Mouse (Mus musculus) MEL (cell line): Measurements from ENCODE around the gene Gm5269. TPM values are rescaled to one million over a fixed set of nuclear protein-coding genes. Genes with fewer than 3 reads are reported as not detected.
A peak's percentile ranks its signal among the peaks of the same experiment; 100 is the strongest.

Source experiments
- DNase-seq: peaks from one replicate; pipeline ENCODE4 v3.0.0; 2011; ENCODE audit warnings: low read depth, low spot score
- H3K27ac ChIP-seq: 2 replicates; pipeline ENCODE4 v1.5.1; 2012; ENCODE audit warnings: low read depth, mild to moderate bottlenecking, control low read depth, low read length, moderate library complexity; ENCODE audit not compliant: control insufficient read depth
- H3K27me3 ChIP-seq, 2 experiments: fragments of 150-350 bp in 1 of 2; sonication (generic) in 1 of 2; 2 replicates each; pipeline ENCODE4 v1.6.1; 2012; ENCODE audit warnings: low read length in 2 of 2, mild to moderate bottlenecking in 2 of 2, improper control_type of control experiment in 1 of 2, moderate library complexity in 1 of 2; ENCODE audit not compliant: insufficient read depth in 2 of 2, control insufficient read depth in 1 of 2
- H3K36me3 ChIP-seq, 2 experiments: 2 replicates each; pipeline ENCODE4 v1.6.1; 2012 to 2014; ENCODE audit warnings: low read length in 2 of 2, improper control_type of control experiment in 1 of 2, inconsistent platforms in 1 of 2, mild to moderate bottlenecking in 1 of 2; ENCODE audit not compliant: insufficient read depth in 2 of 2, control insufficient read depth in 1 of 2
- H3K4me1 ChIP-seq, 2 experiments: fragments of 150-350 bp in 1 of 2; sonication (generic) in 1 of 2; 2 replicates each; pipeline ENCODE4 v1.6.1; 2012; ENCODE audit warnings: low read length in 2 of 2, improper control_type of control experiment in 1 of 2, mild to moderate bottlenecking in 1 of 2; ENCODE audit not compliant: insufficient read depth in 2 of 2, control insufficient read depth in 1 of 2
- H3K4me3 ChIP-seq, 2 experiments: fragments of 150-350 bp in 1 of 2; sonication (generic) in 1 of 2; 2 replicates each; pipeline ENCODE4 v1.5.1; 2012; ENCODE audit warnings: low read depth in 2 of 2, low read length in 2 of 2, mild to moderate bottlenecking in 2 of 2, moderate library complexity in 2 of 2, control low read depth in 1 of 2, improper control_type of control experiment in 1 of 2; ENCODE audit not compliant: control insufficient read depth in 1 of 2, insufficient read depth in 1 of 2
- H3K79me2 ChIP-seq: 2 replicates; pipeline ENCODE4 v1.6.1; 2012; ENCODE audit warnings: mild to moderate bottlenecking, low read length, moderate library complexity; ENCODE audit not compliant: control insufficient read depth, poor library complexity, insufficient read depth
- H3K9ac ChIP-seq: 2 replicates; pipeline ENCODE4 v1.6.1; 2012; ENCODE audit warnings: low read depth, mild to moderate bottlenecking, control low read depth, low read length, moderate library complexity; ENCODE audit not compliant: control insufficient read depth, poor library complexity, severe bottlenecking
- H3K9me3 ChIP-seq: fragments of 150-350 bp; sonication (generic); replicated peaks from 2 replicates; pipeline ENCODE4 v1.6.1; 2012; ENCODE audit warnings: mild to moderate bottlenecking, low read length, improper control_type of control experiment, moderate library complexity; ENCODE audit not compliant: insufficient read depth
- CTCF ChIP-seq, 3 experiments: IDR thresholded peaks in 2 of 3; conservative IDR thresholded peaks in 1 of 3; 2 replicates each; pipeline ENCODE4 v1.5.1; 2011 to 2012; ENCODE audit warnings: low read length in 3 of 3, low read depth in 2 of 3, mild to moderate bottlenecking in 2 of 3, improper control_type of control experiment in 1 of 3, inconsistent platforms in 1 of 3, mixed read lengths in 1 of 3, moderate library complexity in 1 of 3; ENCODE audit not compliant: control insufficient read depth in 1 of 3, insufficient read depth in 1 of 3, poor library complexity in 1 of 3, severe bottlenecking in 1 of 3
- ELF1 ChIP-seq: IDR thresholded peaks from 2 replicates; pipeline ENCODE4 v1.6.1; 2014; ENCODE audit warnings: low read depth, mild to moderate bottlenecking, inconsistent platforms, low read length, improper control_type of control experiment, moderate library complexity
- EP300 ChIP-seq, 2 experiments: IDR thresholded peaks; 2 replicates each; pipeline ENCODE4 v1.6.1; 2011; ENCODE audit warnings: improper control_type of control experiment in 2 of 2, low read length in 2 of 2, low read depth in 1 of 2, mild to moderate bottlenecking in 1 of 2
- MAZ ChIP-seq: IDR thresholded peaks from 2 replicates; pipeline ENCODE4 v1.6.1; 2012; ENCODE audit warnings: low read depth, mild to moderate bottlenecking, inconsistent platforms, low read length, improper control_type of control experiment
- MXI1 ChIP-seq: IDR thresholded peaks from 2 replicates; pipeline ENCODE4 v1.6.1; 2011; ENCODE audit warnings: mild to moderate bottlenecking, low read depth, low read length, improper control_type of control experiment
- MYB ChIP-seq: IDR thresholded peaks from 2 replicates; pipeline ENCODE4 v1.6.1; 2011; ENCODE audit warnings: mild to moderate bottlenecking, low read depth, low read length, improper control_type of control experiment
- MYC ChIP-seq: IDR thresholded peaks from 2 replicates; pipeline ENCODE4 v1.6.1; 2011; ENCODE audit warnings: low read depth, mild to moderate bottlenecking, low read length, improper control_type of control experiment, moderate library complexity
- NELFE ChIP-seq: IDR thresholded peaks from 2 replicates; pipeline ENCODE4 v1.6.1; 2011; ENCODE audit warnings: low read depth, low read length, improper control_type of control experiment
- POLR2A ChIP-seq, 2 experiments: IDR thresholded peaks; 2 replicates each; pipeline ENCODE4 v1.6.1; 2011 to 2012; ENCODE audit warnings: low read length in 2 of 2, mild to moderate bottlenecking in 2 of 2, control low read depth in 1 of 2, improper control_type of control experiment in 1 of 2, low read depth in 1 of 2, moderate library complexity in 1 of 2; ENCODE audit not compliant: control insufficient read depth in 1 of 2, insufficient read depth in 1 of 2, poor library complexity in 1 of 2
- RCOR1 ChIP-seq: IDR thresholded peaks from 2 replicates; pipeline ENCODE4 v1.6.1; 2012; ENCODE audit warnings: low read depth, mild to moderate bottlenecking, inconsistent platforms, low read length, improper control_type of control experiment
- SIN3A ChIP-seq: IDR thresholded peaks from 2 replicates; pipeline ENCODE4 v1.6.1; 2012; ENCODE audit warnings: low read length, improper control_type of control experiment, inconsistent platforms
- SMC3 ChIP-seq: IDR thresholded peaks from 2 replicates; pipeline ENCODE4 v1.6.1; 2011; ENCODE audit warnings: low read depth, low read length, improper control_type of control experiment
- UBTF ChIP-seq: IDR thresholded peaks from 2 replicates; pipeline ENCODE4 v1.6.1; 2012; ENCODE audit warnings: low read depth, mild to moderate bottlenecking, inconsistent platforms, low read length, improper control_type of control experiment, moderate library complexity, borderline replicate concordance; ENCODE audit not compliant: insufficient read depth
- USF2 ChIP-seq, 2 experiments: IDR thresholded peaks; 2 replicates each; pipeline ENCODE4 v1.6.1; 2011 to 2012; ENCODE audit warnings: improper control_type of control experiment in 2 of 2, low read length in 2 of 2, borderline replicate concordance in 1 of 2, inconsistent platforms in 1 of 2, low read depth in 1 of 2, mild to moderate bottlenecking in 1 of 2; ENCODE audit not compliant: insufficient read depth in 1 of 2
- ZKSCAN1 ChIP-seq: IDR thresholded peaks from 2 replicates; pipeline ENCODE4 v1.6.1; 2012; ENCODE audit warnings: low read depth, mild to moderate bottlenecking, inconsistent platforms, low read length, improper control_type of control experiment, moderate library complexity
- ZNF384 ChIP-seq: IDR thresholded peaks from 2 replicates; pipeline ENCODE4 v1.6.1; 2012; ENCODE audit warnings: low read depth, mild to moderate bottlenecking, inconsistent platforms, low read length, improper control_type of control experiment
- polyA plus RNA-seq, 2 experiments: library from polyadenylated mRNA; stranded (reverse) in 1 of 2; unstranded in 1 of 2; fragments of >175 nt in 1 of 2; fragments of >200 nt in 1 of 2; gene quantifications; 2 replicates each; pipeline versions ENCODE4 v1.2.1 to v1.2.4; 2012; ENCODE audit warnings: low replicate concordance in 2 of 2, low read depth in 1 of 2; ENCODE audit not compliant: insufficient read length in 2 of 2, insufficient read depth in 1 of 2, missing spikeins in 1 of 2
- total RNA-seq: library from RNA; depleted of rRNA; stranded (reverse); fragments of 300-350 nt; gene quantifications from 2 replicates; pipeline ENCODE4 v1.2.3, GENCODE M21; 2012

The Gm5269 gene
- total and polyA plus RNA-seq, 3 experiments: 0.67 TPM; not detected in 2

DNA sequence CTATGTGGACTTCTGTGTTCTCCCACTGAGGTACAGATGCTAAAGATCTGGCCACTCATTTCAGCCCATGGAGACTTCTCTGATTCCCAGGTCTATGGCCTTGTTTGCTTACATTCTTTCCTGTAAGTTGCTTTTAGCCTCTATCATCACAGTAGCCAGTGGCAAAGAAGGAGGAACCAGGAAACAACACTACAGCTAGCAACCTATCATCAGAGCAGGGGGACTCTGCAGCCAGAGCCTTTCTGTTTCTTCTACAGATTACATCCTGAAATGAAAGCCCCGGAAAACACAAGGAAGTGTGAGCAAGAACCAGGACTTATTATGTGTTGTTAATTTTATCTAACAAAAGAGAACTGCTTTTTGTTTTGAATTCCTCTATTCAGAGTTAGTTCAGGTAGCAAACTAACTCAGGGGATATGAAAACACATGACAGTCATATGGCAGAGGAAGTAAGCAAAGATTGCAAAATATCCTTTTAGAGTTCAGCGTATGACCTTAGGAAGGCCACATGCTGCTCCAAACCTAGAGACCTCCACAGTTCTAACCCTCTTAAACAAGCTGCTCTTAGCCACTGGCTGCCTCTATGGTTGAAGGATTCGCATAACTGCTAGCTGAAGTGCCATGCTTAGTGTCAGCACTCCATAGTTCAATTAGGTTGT, 21.5 kb downstream of the Gm5269 start:
- H3K9me3 ChIP-seq: no peaks in the 10 kb centered on the region
- H3K4me1 ChIP-seq: peaks cover 20 to 25% of the 10 kb centered on the region in 2 experiments
- peak overlapping the region; percentile 14; the same call in 1 of the 2 replicates for H3K9ac ChIP-seq
- peak overlapping the region; percentile 45 for H3K27ac ChIP-seq
- TF ChIP-seq ELF1 (peak; percentile 42; the same call in 1 of the 2 replicates), CTCF (IDR thresholded peaks at IDR 0.05 in 2 of 3, conservative IDR thresholded peaks at IDR 0.05 in 1 of 3; ENCODE audit: control insufficient read depth in 1 of 3, insufficient read depth in 1 of 3, low read depth in 2 of 3, low read length in 3 of 3, poor library complexity in 1 of 3, severe bottlenecking in 1 of 3) (no peak), MXI1 (0 out of 2 replicates have a peak, but pooled peaks have one; percentile 27), EP300 (IDR thresholded peaks at IDR 0.05; ENCODE audit: low read depth in 1 of 2, low read length in 2 of 2) (no peak), POLR2A (IDR thresholded peaks at IDR 0.05; ENCODE audit: control insufficient read depth in 1 of 2, insufficient read depth in 1 of 2, low read depth in 1 of 2, low read length in 2 of 2, poor library complexity in 1 of 2) (no peak), SIN3A (0 out of 2 replicates have a peak, but pooled peaks have one; percentile 8)
- TF ChIP-seq, all 39 proteins: peak for 3
- no peaks in the 10 kb centered on the region for H3K79me2 ChIP-seq
- H3K27me3 ChIP-seq: no peaks in the 10 kb centered on the region
- H3K4me3 ChIP-seq: no peak overlapping the region
- peak; percentile 49 for DNase-seq
- H3K36me3 ChIP-seq: peaks cover 0 to 26% of the 10 kb centered on the region in 2 experiments; a peak in 2 of 4 replicates

DNA sequence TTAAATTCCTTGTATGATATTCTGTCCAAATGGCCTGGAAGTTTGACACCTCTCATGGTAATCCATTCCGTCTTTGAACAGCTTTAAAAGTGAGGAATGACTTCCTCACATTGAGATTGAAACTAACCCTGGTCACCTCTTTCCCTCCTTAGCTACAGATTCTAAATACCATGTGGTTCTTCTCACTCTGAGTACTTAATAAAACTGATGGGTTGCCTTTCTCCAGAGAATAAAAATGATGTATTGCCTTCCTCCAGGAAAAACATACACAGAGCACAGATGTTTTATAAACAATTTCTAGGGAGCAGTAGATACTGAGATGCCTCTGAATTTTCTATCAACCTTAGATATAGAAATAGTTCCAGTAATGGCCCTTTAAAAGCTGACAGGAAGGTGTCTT, 22.0 kb downstream of the Gm5269 start:
- peaks cover 17 to 22% of the 10 kb centered on the region in 2 experiments for H3K4me1 ChIP-seq
- no peaks in the 10 kb centered on the region for H3K27me3 ChIP-seq
- no peaks in the 10 kb centered on the region for H3K9me3 ChIP-seq
- DNase-seq: no peak
- TF ChIP-seq NELFE: no peak
- TF ChIP-seq MYC: no peak
- no peak for TF ChIP-seq MAZ
- no peak for TF ChIP-seq UBTF
- H3K9ac ChIP-seq: no peak overlapping the region
- H3K79me2 ChIP-seq: no peaks in the 10 kb centered on the region
- no peak overlapping the region for H3K4me3 ChIP-seq
- H3K36me3 ChIP-seq: peaks cover 0 to 22% of the 10 kb centered on the region in 2 experiments; a peak in 2 of 4 replicates
- H3K27ac ChIP-seq: no peak overlapping the region

DNA sequence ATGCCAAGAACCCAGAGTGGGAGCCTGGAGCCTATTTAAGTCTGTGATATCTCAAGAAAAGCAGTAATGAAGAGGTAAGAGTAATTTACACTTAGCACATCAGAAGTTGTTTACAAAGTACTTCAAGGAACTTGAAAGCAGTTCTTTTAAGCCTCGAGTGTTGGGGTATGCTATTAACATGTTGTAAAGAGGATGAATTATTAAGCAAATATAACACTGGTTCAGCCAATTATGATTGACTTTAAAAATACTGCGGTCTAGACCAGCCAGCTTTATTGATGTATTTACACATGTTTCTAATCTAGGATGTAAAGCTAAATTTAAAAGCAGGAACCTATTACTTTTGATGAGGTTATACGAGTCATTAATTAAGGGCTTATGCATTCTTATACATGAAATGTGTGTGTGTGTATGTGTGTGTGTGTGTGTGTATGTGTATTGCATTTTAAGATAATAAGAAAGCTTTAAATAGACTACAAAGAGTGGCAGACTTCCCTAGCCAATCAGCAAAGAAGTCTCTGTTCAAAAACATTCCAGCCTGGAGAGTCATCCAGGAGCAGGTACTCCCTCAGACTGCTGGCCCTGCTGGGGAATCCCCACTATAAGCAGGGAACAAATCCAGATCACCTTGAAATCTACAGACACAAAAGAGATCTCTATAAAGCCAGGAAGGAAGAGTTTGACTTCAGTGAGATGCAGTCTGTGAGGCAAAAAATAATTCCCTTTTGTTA, 23.6 kb downstream of the Gm5269 start:
- no peak overlapping the region for H3K4me3 ChIP-seq
- peaks cover 10 to 15% of the 10 kb centered on the region in 2 experiments for H3K4me1 ChIP-seq
- H3K36me3 ChIP-seq: peaks cover 0 to 18% of the 10 kb centered on the region in 2 experiments; a peak in 2 of 4 replicates
- H3K9ac ChIP-seq: no peak overlapping the region
- H3K27me3 ChIP-seq: no peaks in the 10 kb centered on the region
- no peaks in the 10 kb centered on the region for H3K9me3 ChIP-seq
- H3K79me2 ChIP-seq: no peaks in the 10 kb centered on the region
- no peak overlapping the region for H3K27ac ChIP-seq
- no peak for TF ChIP-seq ZNF384
- no peak for TF ChIP-seq MXI1
- TF ChIP-seq SMC3: no peak
- TF ChIP-seq MYB: no peak
- TF ChIP-seq CTCF (IDR thresholded peaks at IDR 0.05 in 2 of 3, conservative IDR thresholded peaks at IDR 0.05 in 1 of 3; ENCODE audit: control insufficient read depth in 1 of 3, insufficient read depth in 1 of 3, low read depth in 2 of 3, low read length in 3 of 3, poor library complexity in 1 of 3, severe bottlenecking in 1 of 3): no peak
- no peak for TF ChIP-seq RCOR1
- no peak for TF ChIP-seq ZKSCAN1
- no peak for TF ChIP-seq USF2 (IDR thresholded peaks at IDR 0.05; ENCODE audit: borderline replicate concordance in 1 of 2, insufficient read depth in 1 of 2, low read depth in 1 of 2, low read length in 2 of 2)
- TF ChIP-seq, all 39 proteins: peak for 0
- DNase-seq: no peak
